Mouse (Mus musculus): Measurements from ENCODE around the gene Klhl23. TPM values are rescaled to one million over a fixed set of nuclear protein-coding genes. Genes with fewer than 3 reads are reported as not detected.
A peak's percentile ranks its signal among the peaks of the same experiment; 100 is the strongest.

The Klhl23 gene
- 5.4 and 7.0 TPM in 2 replicates for polyA plus RNA-seq (2011; ENCODE audit: insufficient read depth, insufficient read length, low read depth, missing spikeins)

GRCm38 (mm10) chr2:69821711-69822110 is at the start of gene Klhl23:
Gene Klhl23, plus strand, starts transcription at chr2:69821944.
- no peaks in the 10 kb centered on the region for H3K36me3 ChIP-seq (ENCODE audit: control insufficient read depth, insufficient read depth, low read length, poor library complexity, severe bottlenecking)
- no peak within 1 kb of the TSS for H3K27ac ChIP-seq (ENCODE audit: insufficient read depth, low read length)
- H3K4me3 ChIP-seq (ENCODE audit: low read depth, low read length) = peak within 1 kb of the TSS; percentile 59
- H3K4me1 ChIP-seq (ENCODE audit: control insufficient read depth, insufficient read depth, low read length) = no peaks in the 10 kb centered on the region
- peaks cover 6% of the 10 kb centered on the region; the same call in 1 of the 2 replicates for H3K27me3 ChIP-seq (ENCODE audit: control insufficient read depth, insufficient read depth, low read length, poor library complexity, severe bottlenecking)
- peak within 1 kb of the TSS; percentile 95 for H3K9ac ChIP-seq (ENCODE audit: low read depth, poor library complexity, severe bottlenecking)
- no peaks in the 10 kb centered on the region for H3K9me3 ChIP-seq (replicated peaks; ENCODE audit: control insufficient read depth, insufficient read depth, low read length, poor library complexity, severe bottlenecking)
- no peak for TF ChIP-seq EP300 (IDR thresholded peaks at IDR 0.05; ENCODE audit: insufficient read depth, low read depth, low read length)
- TF ChIP-seq CTCF (IDR thresholded peaks at IDR 0.05; ENCODE audit: low read depth, low read length) = no peak
- no peak for TF ChIP-seq POLR2A (IDR thresholded peaks at IDR 0.05; ENCODE audit: insufficient read depth, low read length)

- H3K27ac ChIP-seq (ENCODE audit: insufficient read depth, low read length) = no peak overlapping the region
- H3K36me3 ChIP-seq (ENCODE audit: control insufficient read depth, insufficient read depth, low read length, poor library complexity, severe bottlenecking) = no peaks in the 10 kb centered on the region
- H3K27me3 ChIP-seq (ENCODE audit: control insufficient read depth, insufficient read depth, low read length, poor library complexity, severe bottlenecking) = no peaks in the 10 kb centered on the region
- H3K4me1 ChIP-seq (ENCODE audit: control insufficient read depth, insufficient read depth, low read length) = no peaks in the 10 kb centered on the region
- no peak overlapping the region for H3K4me3 ChIP-seq (ENCODE audit: low read depth, low read length)
- TF ChIP-seq POLR2A (IDR thresholded peaks at IDR 0.05; ENCODE audit: insufficient read depth, low read length) (no peak), CTCF (IDR thresholded peaks at IDR 0.05; ENCODE audit: low read depth, low read length) (no peak), EP300 (IDR thresholded peaks at IDR 0.05; ENCODE audit: insufficient read depth, low read depth, low read length) (no peak)
- H3K9ac ChIP-seq (ENCODE audit: low read depth, poor library complexity, severe bottlenecking) = no peak overlapping the region
- no peaks in the 10 kb centered on the region for H3K9me3 ChIP-seq (replicated peaks; ENCODE audit: control insufficient read depth, insufficient read depth, low read length, poor library complexity, severe bottlenecking)
These were observed 48.4 kb upstream of the Klhl23 start for GRCm38 (mm10) chr2:69773331-69773730.

- peak overlapping the region; percentile 44; the same call in 1 of the 2 replicates for H3K27ac ChIP-seq (ENCODE audit: insufficient read depth, low read length)
- H3K4me1 ChIP-seq (ENCODE audit: control insufficient read depth, insufficient read depth, low read length) = no peaks in the 10 kb centered on the region
- H3K27me3 ChIP-seq (ENCODE audit: control insufficient read depth, insufficient read depth, low read length, poor library complexity, severe bottlenecking) = no peaks in the 10 kb centered on the region
- H3K9me3 ChIP-seq (replicated peaks; ENCODE audit: control insufficient read depth, insufficient read depth, low read length, poor library complexity, severe bottlenecking) = no peaks in the 10 kb centered on the region
- H3K36me3 ChIP-seq (ENCODE audit: control insufficient read depth, insufficient read depth, low read length, poor library complexity, severe bottlenecking) = no peaks in the 10 kb centered on the region
- TF ChIP-seq POLR2A (IDR thresholded peaks at IDR 0.05; ENCODE audit: insufficient read depth, low read length) (no peak), CTCF (IDR thresholded peaks at IDR 0.05; ENCODE audit: low read depth, low read length) (no peak)
- 0 out of 2 replicates have a peak overlapping the region, but pooled peaks have one; percentile 26 for H3K9ac ChIP-seq (ENCODE audit: low read depth, poor library complexity, severe bottlenecking)
- no peak overlapping the region for H3K4me3 ChIP-seq (ENCODE audit: low read depth, low read length)
These were observed 43.5 kb upstream of the Klhl23 start for GRCm38 (mm10) chr2:69777985-69778835.

- H3K9me3 ChIP-seq (replicated peaks; ENCODE audit: control insufficient read depth, insufficient read depth, low read length, poor library complexity, severe bottlenecking) = no peaks in the 10 kb centered on the region
- no peak for TF ChIP-seq POLR2A (IDR thresholded peaks at IDR 0.05; ENCODE audit: insufficient read depth, low read length)
- TF ChIP-seq CTCF (IDR thresholded peaks at IDR 0.05; ENCODE audit: low read depth, low read length) = peak; percentile 27
These were observed 42.9 kb upstream of the Klhl23 start for GRCm38 (mm10) chr2:69778836-69779177.

GRCm38 (mm10) chr2:69788974-69789373 is 32.8 kb upstream of the Klhl23 start:
- peak overlapping the region; percentile 50 for H3K9ac ChIP-seq (ENCODE audit: low read depth, poor library complexity, severe bottlenecking)
- TF ChIP-seq EP300 (IDR thresholded peaks at IDR 0.05; ENCODE audit: insufficient read depth, low read depth, low read length) (no peak), POLR2A (IDR thresholded peaks at IDR 0.05; ENCODE audit: insufficient read depth, low read length) (no peak), CTCF (IDR thresholded peaks at IDR 0.05; ENCODE audit: low read depth, low read length) (no peak)
- H3K27ac ChIP-seq (ENCODE audit: insufficient read depth, low read length) = 0 out of 2 replicates have a peak overlapping the region, but pooled peaks have one; percentile 5

More at GRCm38 (mm10) chr2:69778836-69779177, 42.9 kb upstream of the Klhl23 start:
- H3K27me3 ChIP-seq (ENCODE audit: control insufficient read depth, insufficient read depth, low read length, poor library complexity, severe bottlenecking) = no peaks in the 10 kb centered on the region
- H3K36me3 ChIP-seq (ENCODE audit: control insufficient read depth, insufficient read depth, low read length, poor library complexity, severe bottlenecking) = no peaks in the 10 kb centered on the region
- H3K4me3 ChIP-seq (ENCODE audit: low read depth, low read length) = no peak overlapping the region
- no peak overlapping the region for H3K27ac ChIP-seq (ENCODE audit: insufficient read depth, low read length)
- H3K4me1 ChIP-seq (ENCODE audit: control insufficient read depth, insufficient read depth, low read length) = no peaks in the 10 kb centered on the region
- no peak overlapping the region for H3K9ac ChIP-seq (ENCODE audit: low read depth, poor library complexity, severe bottlenecking)

More at GRCm38 (mm10) chr2:69788974-69789373, 32.8 kb upstream of the Klhl23 start:
- no peaks in the 10 kb centered on the region for H3K9me3 ChIP-seq (replicated peaks; ENCODE audit: control insufficient read depth, insufficient read depth, low read length, poor library complexity, severe bottlenecking)
- no peaks in the 10 kb centered on the region for H3K27me3 ChIP-seq (ENCODE audit: control insufficient read depth, insufficient read depth, low read length, poor library complexity, severe bottlenecking)
- no peaks in the 10 kb centered on the region; the same call in 1 of the 2 replicates for H3K36me3 ChIP-seq (ENCODE audit: control insufficient read depth, insufficient read depth, low read length, poor library complexity, severe bottlenecking)
- peak overlapping the region; percentile 76 for H3K4me3 ChIP-seq (ENCODE audit: low read depth, low read length)
- peaks cover 2% of the 10 kb centered on the region for H3K4me1 ChIP-seq (ENCODE audit: control insufficient read depth, insufficient read depth, low read length)
